Mouse (Mus musculus): ENCODE measurements around the gene Tmcc1. TPM values are rescaled to one million over a fixed set of nuclear protein-coding genes. Genes with fewer than 3 reads are reported as not detected.

The Tmcc1 gene
- polyA plus RNA-seq (2017; shearing (Covaris generic)), result 10 to 100 TPM; 15.8 to 17.5 TPM

DNA sequence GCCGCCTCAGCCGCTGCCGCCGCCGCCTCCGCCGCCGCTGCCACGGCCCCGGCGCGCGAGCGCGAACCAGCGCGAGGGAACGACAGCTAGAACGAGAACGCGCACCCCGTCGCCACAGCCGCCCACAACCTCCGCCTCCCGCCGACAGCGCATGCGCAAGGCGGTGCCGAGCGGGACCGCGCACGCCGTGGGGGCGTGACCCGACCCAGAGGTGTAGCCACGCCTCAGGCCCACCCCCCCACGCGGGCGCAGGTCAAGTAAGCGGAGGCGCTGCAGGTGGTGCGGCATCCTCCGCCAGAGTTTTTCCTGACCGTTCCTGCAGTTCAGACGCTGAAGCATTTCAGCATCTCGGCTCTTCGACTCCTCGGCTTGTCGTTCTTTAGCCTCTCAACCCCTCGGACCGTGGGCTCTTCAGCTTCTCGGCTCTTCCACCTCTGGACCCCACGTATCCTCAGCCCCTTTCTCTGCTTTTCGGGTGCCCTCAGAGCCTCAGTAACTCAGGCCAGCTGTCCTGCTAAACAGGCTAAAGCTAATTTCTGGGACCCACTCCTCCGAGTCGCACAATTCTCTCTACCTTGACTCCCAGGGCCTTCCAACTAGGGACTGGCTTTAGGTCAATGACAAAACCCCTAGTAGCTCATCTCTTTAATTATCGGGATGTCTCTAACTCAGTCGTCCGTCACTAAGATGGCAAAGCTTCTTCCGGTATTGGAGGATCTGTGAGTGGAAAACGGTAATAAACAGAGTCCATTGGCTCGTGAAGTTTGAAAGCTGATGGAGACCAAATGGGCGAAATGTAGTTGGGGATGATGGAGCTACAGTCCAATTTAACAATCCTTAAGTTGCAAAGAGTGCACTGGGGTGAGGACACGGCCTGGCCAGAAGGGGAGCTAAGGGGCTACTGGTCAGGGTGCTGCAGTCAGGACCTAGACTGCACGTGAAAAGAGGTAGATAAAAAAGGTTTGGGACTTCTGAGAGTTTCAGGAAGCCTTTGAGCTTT lies at the start of gene Tmcc1:
Gene Tmcc1, minus strand, starts transcription at position 93 of the 1,000 bp plus-strand sequence.

GRCm38 (mm10) chr6:116207729-116208534 lies 14.6 kb upstream of the Tmcc1 start, which contains the start of gene Washc2:
Washc2 (plus strand) TSS chr6:116208038.

DNA sequence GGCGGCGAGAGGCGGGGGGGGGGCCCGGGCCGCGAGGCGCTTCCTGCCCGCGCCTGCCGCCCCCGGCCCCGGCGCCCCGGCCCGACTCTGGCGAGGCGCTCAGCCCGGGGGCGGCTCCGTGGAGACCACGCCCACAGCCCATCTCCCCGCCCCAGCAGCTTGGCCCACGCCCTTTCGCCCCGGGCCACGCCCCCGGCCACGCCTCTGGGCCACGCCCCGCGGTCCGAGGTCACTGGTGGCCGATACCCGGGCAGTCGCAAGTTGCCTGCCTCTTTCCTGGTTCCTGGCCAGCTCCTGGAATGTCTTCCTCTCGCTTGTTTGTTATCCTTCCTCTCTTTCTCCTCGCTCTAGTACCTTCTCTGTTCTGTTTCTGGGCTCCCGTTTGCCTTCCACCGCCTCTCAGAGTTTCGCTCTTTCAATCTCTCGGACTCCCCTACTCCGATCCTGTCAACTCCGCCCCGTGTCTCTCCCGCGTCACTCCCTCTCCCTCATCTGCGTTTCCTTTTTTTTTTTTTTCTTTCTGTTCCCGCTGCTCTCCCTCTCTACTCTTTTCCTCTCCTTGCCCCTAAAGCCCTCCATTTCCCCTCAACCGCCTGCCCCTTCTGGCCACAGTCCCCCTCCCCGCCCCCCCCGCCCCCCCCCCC lies 198.3 kb downstream of the Tmcc1 start, which contains the start of gene Plxnd1:
Gene Plxnd1, minus strand, starts transcription at position 129 of the 644 bp plus-strand sequence.

Other genes starting within 250 kb of the Tmcc1 start
- gene H1foo, start 248.5 kb downstream of the Tmcc1 start, polyA plus RNA-seq (2017; shearing (Covaris generic)), result 1 to 10 TPM in 1 of 2 experiments, under 1 TPM in 1; 0.40 to 1.8 TPM
- gene Plxnd1, start 198.5 kb downstream of the Tmcc1 start, polyA plus RNA-seq (2017; shearing (Covaris generic)), result 1 to 10 TPM in 1 of 2 experiments, under 1 TPM in 1; 0.94 to 4.7 TPM
- gene Washc2, start 14.6 kb upstream of the Tmcc1 start, polyA plus RNA-seq (2017; shearing (Covaris generic)), result 10 to 100 TPM; 67.0 to 73.9 TPM
- 1 to 10 TPM in 1 of 2 experiments, under 1 TPM in 1; 0.32 to 1.5 TPM for gene Zfand4, start 70.7 kb upstream of the Tmcc1 start, polyA plus RNA-seq (2017; shearing (Covaris generic))
- 1 to 10 TPM in 1 of 2 experiments, under 1 TPM in 1; 0.52 to 3.1 TPM for gene March8, start 144.5 kb upstream of the Tmcc1 start, polyA plus RNA-seq (2017; shearing (Covaris generic))